Comparison of ENCODE assay signal across 12 mouse cellular contexts in the genomic region with DNA sequence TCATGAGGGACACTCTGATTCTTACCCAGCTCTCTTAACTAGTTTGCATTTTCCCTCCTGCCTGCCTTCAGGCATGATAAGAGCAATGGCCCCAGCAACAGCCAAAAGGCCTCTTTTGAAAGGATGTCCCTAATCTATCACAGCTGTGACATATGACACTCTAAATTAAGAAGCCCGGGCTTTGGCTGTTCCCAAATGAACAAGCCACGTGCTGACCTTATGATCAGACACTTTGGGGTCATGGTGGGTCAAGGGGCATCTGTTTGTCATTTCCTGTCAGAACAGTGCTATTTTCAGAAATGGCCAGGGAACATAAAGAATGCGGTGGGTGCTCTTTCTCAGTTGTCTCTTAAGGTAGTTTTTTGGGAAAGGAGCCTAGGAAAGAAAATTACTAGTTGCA.
DNase-seq lines count a peak whose midpoint lies in the region; ATAC-seq lines count a peak whose summit lies in the region.
"Had no signal": no experiment of that assay in that cellular context is flagged by ENCODE, and none has a peak within 500 bp of the region (broad histone marks: within the 10 kb centered on the region; RNA-seq: fewer than 3 reads in every experiment).

No protein-coding gene starts in this region.

- 24% methylated on average over 3 of the region's 3 CpGs for WGBS in hindbrain, embryonic 10.5 days
- 31% methylated on average over 3 of the region's 3 CpGs for WGBS in hindbrain, embryonic 14.5 days
- WGBS in embryonic facial prominence, embryonic 10.5 days: 14% methylated on average over 3 of the region's 3 CpGs

- DNase-seq in hindbrain, embryonic 10.5 days (ENCODE audit: low spot score): peak; percentile 67
- DNase-seq in hindbrain, embryonic 14.5 days (ENCODE audit: low spot score): no peak
- DNase-seq in embryonic facial prominence, embryonic 10.5 days (ENCODE audit: low spot score): peak; percentile 84
- DNase-seq in heart, postnatal 14 days: peak; percentile 31 to 56
- DNase-seq in lung, postnatal 10 days: peak; percentile 61
- no peak for DNase-seq in adrenal gland, postnatal 14 days
- no peak for DNase-seq in cerebellum, adult 8-10 months

- 0 out of 2 replicates have a peak, but pooled peaks cover 4% of the 10 kb centered on the region for H3K27me3 ChIP-seq in hindbrain, embryonic 10.5 days (ENCODE audit: insufficient read depth, poor library complexity, severe bottlenecking)
- no peaks in the 10 kb centered on the region for H3K27me3 ChIP-seq in hindbrain, embryonic 14.5 days (ENCODE audit: control insufficient read depth, insufficient read depth, low read length)
- 0 out of 2 replicates have a peak, but pooled peaks cover 4% of the 10 kb centered on the region for H3K27me3 ChIP-seq in embryonic facial prominence, embryonic 10.5 days (replicated peaks; ENCODE audit: low read depth, poor library complexity, severe bottlenecking)
- H3K27me3 ChIP-seq: embryonic facial prominence, embryonic 12.5 days; lung, embryonic 15.5 days; stomach, embryonic 15.5 days had no signal

- no peak overlapping the region for H3K4me2 ChIP-seq in hindbrain, embryonic 14.5 days (replicated peaks)
- H3K4me2 ChIP-seq: embryonic facial prominence, embryonic 12.5 days; lung, embryonic 15.5 days; stomach, embryonic 15.5 days had no signal

- no peak for ATAC-seq in hindbrain, embryonic 14.5 days (ENCODE audit: low FRiP score)
- ATAC-seq in megakaryocyte-erythroid progenitor cell, adult 5-6 weeks (replicated peaks; ENCODE audit: low FRiP score, low TSS enrichment, poor library complexity, severe bottlenecking): no peak

- 0 out of 2 replicates have a peak, but pooled peaks cover 4% of the 10 kb centered on the region for H3K9me3 ChIP-seq in hindbrain, embryonic 10.5 days
- no peaks in the 10 kb centered on the region for H3K9me3 ChIP-seq in hindbrain, embryonic 14.5 days (ENCODE audit: control insufficient read depth, low read length)
- peaks cover 6% of the 10 kb centered on the region; the same call in 1 of the 2 replicates for H3K9me3 ChIP-seq in embryonic facial prominence, embryonic 10.5 days
- H3K9me3 ChIP-seq: embryonic facial prominence, embryonic 12.5 days; lung, embryonic 15.5 days; stomach, embryonic 15.5 days had no signal

- peaks cover 16% of the 10 kb centered on the region for H3K4me1 ChIP-seq in hindbrain, embryonic 10.5 days (replicated peaks)
- H3K4me1 ChIP-seq in hindbrain, embryonic 14.5 days (replicated peaks; ENCODE audit: control insufficient read depth, insufficient read depth, low read length): no peaks in the 10 kb centered on the region
- peaks cover 46% of the 10 kb centered on the region for H3K4me1 ChIP-seq in embryonic facial prominence, embryonic 10.5 days
- H3K4me1 ChIP-seq: stomach, embryonic 15.5 days had no signal

- no peak overlapping the region for H3K4me3 ChIP-seq in hindbrain, embryonic 10.5 days
- no peak overlapping the region for H3K4me3 ChIP-seq in hindbrain, embryonic 14.5 days (replicated peaks; ENCODE audit: low read length)
- no peak overlapping the region for H3K4me3 ChIP-seq in embryonic facial prominence, embryonic 10.5 days
- H3K4me3 ChIP-seq: embryonic facial prominence, embryonic 12.5 days; lung, embryonic 15.5 days; myocyte; stomach, embryonic 15.5 days had no signal

- no peak overlapping the region for H3K9ac ChIP-seq in hindbrain, embryonic 14.5 days
- H3K9ac ChIP-seq: embryonic facial prominence, embryonic 12.5 days; lung, embryonic 15.5 days; stomach, embryonic 15.5 days had no signal

- no peaks in the 10 kb centered on the region for H3K36me3 ChIP-seq in hindbrain, embryonic 10.5 days
- no peaks in the 10 kb centered on the region for H3K36me3 ChIP-seq in hindbrain, embryonic 14.5 days (replicated peaks; ENCODE audit: control insufficient read depth, insufficient read depth)
- H3K36me3 ChIP-seq in embryonic facial prominence, embryonic 10.5 days (replicated peaks): no peaks in the 10 kb centered on the region
- H3K36me3 ChIP-seq: embryonic facial prominence, embryonic 12.5 days; lung, embryonic 15.5 days; stomach, embryonic 15.5 days had no signal

- intact Hi-C loops in heart, postnatal 14 days (cut with DNase I): no loop called here

- H3K27ac ChIP-seq in hindbrain, embryonic 10.5 days: no peak overlapping the region
- H3K27ac ChIP-seq in hindbrain, embryonic 14.5 days: no peak overlapping the region
- peak overlapping the region; percentile 40; the same call in 1 of the 2 replicates for H3K27ac ChIP-seq in embryonic facial prominence, embryonic 10.5 days (replicated peaks)
- H3K27ac ChIP-seq: embryonic facial prominence, embryonic 12.5 days; lung, embryonic 15.5 days; stomach, embryonic 15.5 days had no signal

Comparison
In these comparisons a context has a peak if more than half of its experiments do, and no peak if none do; other contexts are left out.
1. DNase-seq: peak in hindbrain, embryonic 10.5 days (single experiment), embryonic facial prominence, embryonic 10.5 days (single experiment), heart, postnatal 14 days (2 of 2) and lung, postnatal 10 days (single experiment); none in hindbrain, embryonic 14.5 days (single experiment), adrenal gland, postnatal 14 days (single experiment) and cerebellum, adult 8-10 months (single experiment).